Mouse (Mus musculus): ENCODE measurements around the gene Olfr698.

- TF ChIP-seq GATA1 (IDR thresholded peaks at IDR 0.05; ENCODE audit: borderline replicate concordance, low read length) (no peak), FLI1 (IDR thresholded peaks at IDR 0.05; ENCODE audit: low read length) (no peak)
These were observed 33.1 kb upstream of the Olfr698 start for GRCm38 (mm10) chr7:106788330-106788729.
